Mouse (Mus musculus): Measurements from ENCODE around the gene Rgs17. TPM values are rescaled to one million over a fixed set of nuclear protein-coding genes. Genes with fewer than 3 reads are reported as not detected.

The Rgs17 gene
- polyA plus RNA-seq, 1 experiment from 2014 or later: 3.0 TPM

- Histone ChIP-seq H3K4me3 (ENCODE audit: low read depth, low read length) (no peak overlapping the region), H3K4me1 (ENCODE audit: control insufficient read depth, insufficient read depth, low read length) (no peaks in the 10 kb centered on the region), H3K36me3 (ENCODE audit: control insufficient read depth, insufficient read depth, low read length) (peaks cover 24% of the 10 kb centered on the region), H3K4me2 (no peak overlapping the region), H3K27me3 (ENCODE audit: control insufficient read depth, insufficient read depth, low read length) (no peaks in the 10 kb centered on the region), H3K27ac (ENCODE audit: low read depth, low read length) (no peak overlapping the region), H3K9me3 (ENCODE audit: control insufficient read depth, low read length) (no peaks in the 10 kb centered on the region), H3K9ac (ENCODE audit: low read length) (no peak overlapping the region)
- WGBS: 94% methylated on average over 11 of the region's 11 CpGs
- DNase-seq (ENCODE audit: low spot score, missing footprints) (no peak), ATAC-seq (ENCODE audit: low FRiP score) (no peak)
These were observed 108.5 kb downstream of the Rgs17 start for GRCm38 (mm10) chr10:5813724-5814123.

GRCm38 (mm10) chr10:5807683-5808082, 114.5 kb downstream of the Rgs17 start:
- no peaks in the 10 kb centered on the region for H3K27me3 ChIP-seq (ENCODE audit: control insufficient read depth, insufficient read depth, low read length)
- DNase-seq (ENCODE audit: low spot score, missing footprints): peak; percentile 19
- peaks cover 6% of the 10 kb centered on the region for H3K36me3 ChIP-seq (ENCODE audit: control insufficient read depth, insufficient read depth, low read length)
- H3K9ac ChIP-seq (ENCODE audit: low read length): no peak overlapping the region
- H3K4me1 ChIP-seq (ENCODE audit: control insufficient read depth, insufficient read depth, low read length): peaks cover 16% of the 10 kb centered on the region
- H3K9me3 ChIP-seq (ENCODE audit: control insufficient read depth, low read length): no peaks in the 10 kb centered on the region
- no peak for ATAC-seq (ENCODE audit: low FRiP score)
- no peak overlapping the region for H3K27ac ChIP-seq (ENCODE audit: low read depth, low read length)
- WGBS: 90% methylated on average over 2 of the region's 2 CpGs
- H3K4me3 ChIP-seq (ENCODE audit: low read depth, low read length): no peak overlapping the region
- no peak overlapping the region for H3K4me2 ChIP-seq

DNA sequence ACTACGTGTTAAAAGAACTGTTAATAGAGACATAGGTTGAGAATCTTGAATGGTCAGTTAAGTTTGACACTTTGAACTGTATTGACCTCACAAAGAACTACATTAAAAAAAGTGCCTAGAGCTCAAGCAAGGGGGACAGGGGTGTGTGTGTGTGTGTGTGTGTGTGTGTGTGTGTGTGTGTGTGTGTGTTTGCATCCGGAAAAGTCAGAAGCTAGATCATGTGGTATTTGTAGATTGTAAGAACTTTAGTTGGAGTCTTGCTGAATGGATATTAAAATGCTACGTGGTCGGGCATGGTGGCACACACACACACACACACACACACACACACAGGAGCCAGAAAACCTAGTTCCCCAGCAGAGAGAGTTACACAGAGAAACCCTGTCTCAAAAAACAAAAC, 115.2 kb downstream of the Rgs17 start:
- no peak overlapping the region for H3K4me3 ChIP-seq (ENCODE audit: low read depth, low read length)
- H3K9me3 ChIP-seq (ENCODE audit: control insufficient read depth, low read length): no peaks in the 10 kb centered on the region
- peak; percentile 53 for DNase-seq (ENCODE audit: low spot score, missing footprints)
- peaks cover 17% of the 10 kb centered on the region for H3K4me1 ChIP-seq (ENCODE audit: control insufficient read depth, insufficient read depth, low read length)
- no peaks in the 10 kb centered on the region for H3K27me3 ChIP-seq (ENCODE audit: control insufficient read depth, insufficient read depth, low read length)
- 84% methylated on average over 4 of the region's 4 CpGs for WGBS
- H3K36me3 ChIP-seq (ENCODE audit: control insufficient read depth, insufficient read depth, low read length): peaks cover under 1% of the 10 kb centered on the region; the same call in 1 of the 2 replicates
- H3K4me2 ChIP-seq: no peak overlapping the region
- H3K9ac ChIP-seq (ENCODE audit: low read length): no peak overlapping the region
- ATAC-seq (ENCODE audit: low FRiP score): no peak
- no peak overlapping the region for H3K27ac ChIP-seq (ENCODE audit: low read depth, low read length)

DNA sequence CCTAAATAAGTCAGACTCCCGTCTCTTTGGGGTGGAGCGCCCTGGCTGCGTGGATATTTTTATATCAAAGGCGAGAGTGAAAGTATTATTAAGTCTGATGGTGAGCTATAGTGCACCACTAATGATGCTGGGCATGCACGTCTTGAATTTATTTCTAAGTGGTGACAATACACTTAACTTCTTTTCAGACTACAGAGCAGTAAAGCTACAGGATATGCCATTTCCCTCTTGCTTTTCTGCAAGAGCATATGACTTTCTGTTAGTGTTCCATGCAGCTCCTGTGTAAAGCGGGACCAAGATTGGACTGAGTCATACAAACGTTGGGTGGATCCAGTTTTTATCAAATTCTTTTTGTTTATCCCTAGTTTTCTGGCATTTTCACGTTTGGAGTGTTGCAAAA, 115.8 kb downstream of the Rgs17 start:
- peak overlapping the region; percentile 62; the same call in 1 of the 2 replicates for H3K27ac ChIP-seq (ENCODE audit: low read depth, low read length)
- no peak for DNase-seq (ENCODE audit: low spot score, missing footprints)
- H3K36me3 ChIP-seq (ENCODE audit: control insufficient read depth, insufficient read depth, low read length): peaks cover 4% of the 10 kb centered on the region; the same call in 1 of the 2 replicates
- H3K9me3 ChIP-seq (ENCODE audit: control insufficient read depth, low read length): no peaks in the 10 kb centered on the region
- peak overlapping the region; percentile 48 for H3K4me2 ChIP-seq
- peak overlapping the region; percentile 80 for H3K4me3 ChIP-seq (ENCODE audit: low read depth, low read length)
- 24% methylated on average over 8 of the region's 8 CpGs for WGBS
- no peaks in the 10 kb centered on the region for H3K27me3 ChIP-seq (ENCODE audit: control insufficient read depth, insufficient read depth, low read length)
- peaks cover 22% of the 10 kb centered on the region for H3K4me1 ChIP-seq (ENCODE audit: control insufficient read depth, insufficient read depth, low read length)
- H3K9ac ChIP-seq (ENCODE audit: low read length): peak overlapping the region; percentile 64
- no peak for ATAC-seq (ENCODE audit: low FRiP score)

GRCm38 (mm10) chr10:5805731-5806307, 116.4 kb downstream of the Rgs17 start:
- Histone ChIP-seq H3K4me3 (ENCODE audit: low read depth, low read length) (peak overlapping the region; percentile 80), H3K9me3 (ENCODE audit: control insufficient read depth, low read length) (no peaks in the 10 kb centered on the region), H3K36me3 (ENCODE audit: control insufficient read depth, insufficient read depth, low read length) (0 out of 2 replicates have a peak, but pooled peaks cover 4% of the 10 kb centered on the region), H3K27ac (ENCODE audit: low read depth, low read length) (peak overlapping the region; percentile 62), H3K4me2 (peak overlapping the region; percentile 48), H3K9ac (ENCODE audit: low read length) (peak overlapping the region; percentile 64), H3K27me3 (ENCODE audit: control insufficient read depth, insufficient read depth, low read length) (no peaks in the 10 kb centered on the region), H3K4me1 (ENCODE audit: control insufficient read depth, insufficient read depth, low read length) (peaks cover 22% of the 10 kb centered on the region)
- WGBS: 0% methylated on average over 41 of the region's 43 CpGs
- DNase-seq (ENCODE audit: low spot score, missing footprints) (peak; percentile 99), ATAC-seq (ENCODE audit: low FRiP score) (peak; percentile 93)

GRCm38 (mm10) chr10:5805243-5805730, 116.9 kb downstream of the Rgs17 start, which contains the start of gene Fbxo5:
Gene Fbxo5, minus strand, starts transcription at chr10:5805600.
- ATAC-seq (ENCODE audit: low FRiP score) (peak; percentile 97), DNase-seq (ENCODE audit: low spot score, missing footprints) (peak; percentile 99)
- Histone ChIP-seq H3K4me1 (ENCODE audit: control insufficient read depth, insufficient read depth, low read length) (peaks cover 22% of the 10 kb centered on the region), H3K27ac (ENCODE audit: low read depth, low read length) (peak within 1 kb of the TSS; percentile 62), H3K4me3 (ENCODE audit: low read depth, low read length) (peak within 1 kb of the TSS; percentile 80), H3K27me3 (ENCODE audit: control insufficient read depth, insufficient read depth, low read length) (no peaks in the 10 kb centered on the region), H3K36me3 (ENCODE audit: control insufficient read depth, insufficient read depth, low read length) (peaks cover 5% of the 10 kb centered on the region; the same call in 1 of the 2 replicates), H3K4me2 (peak within 1 kb of the TSS; percentile 68), H3K9ac (ENCODE audit: low read length) (peak within 1 kb of the TSS; percentile 82), H3K9me3 (ENCODE audit: control insufficient read depth, low read length) (no peaks in the 10 kb centered on the region)
- under 1% methylated on average over 42 of the region's 42 CpGs for WGBS

GRCm38 (mm10) chr10:5804691-5805156, 117.5 kb downstream of the Rgs17 start:
- DNase-seq (ENCODE audit: low spot score, missing footprints): peak; percentile 92
- ATAC-seq (ENCODE audit: low FRiP score): peak; percentile 41

GRCm38 (mm10) chr10:5803739-5804138, 118.5 kb downstream of the Rgs17 start:
- WGBS: 11% methylated on average over 1 of the region's 1 CpGs
- Histone ChIP-seq H3K9me3 (ENCODE audit: control insufficient read depth, low read length) (no peaks in the 10 kb centered on the region), H3K4me1 (ENCODE audit: control insufficient read depth, insufficient read depth, low read length) (peaks cover 22% of the 10 kb centered on the region), H3K9ac (ENCODE audit: low read length) (peak overlapping the region; percentile 69), H3K27ac (ENCODE audit: low read depth, low read length) (no peak overlapping the region), H3K4me3 (ENCODE audit: low read depth, low read length) (peak overlapping the region; percentile 80), H3K27me3 (ENCODE audit: control insufficient read depth, insufficient read depth, low read length) (no peaks in the 10 kb centered on the region), H3K4me2 (peak overlapping the region; percentile 68), H3K36me3 (ENCODE audit: control insufficient read depth, insufficient read depth, low read length) (peaks cover 12% of the 10 kb centered on the region)
- ATAC-seq (ENCODE audit: low FRiP score) (no peak), DNase-seq (ENCODE audit: low spot score, missing footprints) (no peak)

More at GRCm38 (mm10) chr10:5804691-5805156, 117.5 kb downstream of the Rgs17 start:
- H3K9me3 ChIP-seq (ENCODE audit: control insufficient read depth, low read length): no peaks in the 10 kb centered on the region
- WGBS: under 1% methylated on average over 20 of the region's 24 CpGs
- peak overlapping the region; percentile 68 for H3K4me2 ChIP-seq
- H3K9ac ChIP-seq (ENCODE audit: low read length): peak overlapping the region; percentile 82
- H3K4me3 ChIP-seq (ENCODE audit: low read depth, low read length): peak overlapping the region; percentile 80
- H3K27ac ChIP-seq (ENCODE audit: low read depth, low read length): peak overlapping the region; percentile 62
- peaks cover 22% of the 10 kb centered on the region for H3K4me1 ChIP-seq (ENCODE audit: control insufficient read depth, insufficient read depth, low read length)
- H3K27me3 ChIP-seq (ENCODE audit: control insufficient read depth, insufficient read depth, low read length): no peaks in the 10 kb centered on the region
- peaks cover 11% of the 10 kb centered on the region; the same call in 1 of the 2 replicates for H3K36me3 ChIP-seq (ENCODE audit: control insufficient read depth, insufficient read depth, low read length)

DNA sequence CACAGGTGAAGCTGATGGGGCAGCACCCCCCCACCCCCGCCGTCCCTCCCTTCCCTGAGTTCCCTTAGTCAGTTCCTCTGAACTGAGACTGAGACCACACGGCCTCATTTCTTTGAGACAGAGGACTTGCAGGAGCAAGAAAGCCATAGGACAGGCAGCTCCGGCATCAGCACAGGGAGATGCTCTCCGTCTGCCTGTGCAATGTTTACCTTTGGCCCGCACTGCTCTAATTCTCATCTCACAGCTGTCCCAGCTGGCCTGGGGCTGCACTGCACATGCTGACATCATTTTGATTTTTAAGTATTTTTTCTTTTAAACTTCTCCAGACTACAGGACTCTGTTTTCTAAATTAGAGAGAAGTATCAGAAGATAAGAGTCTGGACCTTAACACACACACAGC, 119.3 kb downstream of the Rgs17 start:
- peak overlapping the region; percentile 68 for H3K4me2 ChIP-seq
- ATAC-seq (ENCODE audit: low FRiP score) (no peak), DNase-seq (ENCODE audit: low spot score, missing footprints) (no peak)
- peaks cover 22% of the 10 kb centered on the region for H3K4me1 ChIP-seq (ENCODE audit: control insufficient read depth, insufficient read depth, low read length)
- H3K27me3 ChIP-seq (ENCODE audit: control insufficient read depth, insufficient read depth, low read length): no peaks in the 10 kb centered on the region
- H3K36me3 ChIP-seq (ENCODE audit: control insufficient read depth, insufficient read depth, low read length): peaks cover 15% of the 10 kb centered on the region
- no peaks in the 10 kb centered on the region for H3K9me3 ChIP-seq (ENCODE audit: control insufficient read depth, low read length)
- 37% methylated on average over 6 of the region's 6 CpGs for WGBS
- H3K27ac ChIP-seq (ENCODE audit: low read depth, low read length): no peak overlapping the region
- H3K9ac ChIP-seq (ENCODE audit: low read length): peak overlapping the region; percentile 57
- H3K4me3 ChIP-seq (ENCODE audit: low read depth, low read length): peak overlapping the region; percentile 80
